Mouse (Mus musculus): ENCODE results near the gene Lrrc8c.

GRCm38 (mm10) chr5:105491389-105491788, 27.8 kb upstream of the Lrrc8c start:
- TF ChIP-seq POLR2A (IDR thresholded peaks at IDR 0.05; ENCODE audit: control insufficient read depth, low read depth, low read length) (no peak), CTCF (IDR thresholded peaks at IDR 0.05; ENCODE audit: control insufficient read depth, insufficient read depth, insufficient replicate concordance, low read depth, low read length) (no peak)
